Mouse (Mus musculus) lung, postnatal 0 days (tissue): ENCODE results near the gene Aamp. TPM values are rescaled to one million over a fixed set of nuclear protein-coding genes. Genes with fewer than 3 reads are reported as not detected.

Source experiments
- ATAC-seq: fragments of 200-750 bp; cut with Nextera tagmentation; 2 replicates; pipeline ENCODE4 v1.8.0; 2017; ENCODE audit warnings: moderate library complexity
- DNase-seq: peaks from one replicate; pipeline ENCODE4 v3.0.0-alpha.2; 2016; ENCODE audit warnings: low spot score
- H3K27ac ChIP-seq: fragments of 300-500 bp; sonication (generic); 2 replicates; pipeline ENCODE4 v1.5.1; 2014; ENCODE audit warnings: antibody characterized with exemption, mild to moderate bottlenecking, low read length, mixed read lengths
- H3K27me3 ChIP-seq: fragments of 300-500 bp; sonication (generic); replicated peaks from 2 replicates; pipeline ENCODE4 v1.6.1; 2014; ENCODE audit warnings: low read length, mixed read lengths; ENCODE audit not compliant: insufficient read depth
- H3K36me3 ChIP-seq: fragments of 300-500 bp; sonication (generic); 2 replicates; pipeline ENCODE4 v1.6.1; 2014; ENCODE audit warnings: low read length, mixed read lengths; ENCODE audit not compliant: insufficient read depth
- H3K4me1 ChIP-seq: fragments of 300-500 bp; sonication (generic); 2 replicates; pipeline ENCODE4 v1.6.1; 2014; ENCODE audit warnings: antibody characterized with exemption, low read depth, low read length, mixed read lengths; ENCODE audit not compliant: insufficient read depth
- H3K4me2 ChIP-seq: fragments of 300-500 bp; sonication (generic); replicated peaks from 2 replicates; pipeline ENCODE4 v1.6.1; 2014; ENCODE audit warnings: low read depth, mild to moderate bottlenecking, low read length, moderate library complexity, mixed read lengths
- H3K4me3 ChIP-seq: fragments of 300-500 bp; sonication (generic); 2 replicates; pipeline ENCODE4 v1.5.1; 2014; ENCODE audit warnings: low read depth, low read length
- H3K9ac ChIP-seq: fragments of 300-500 bp; sonication (generic); replicated peaks from 2 replicates; pipeline ENCODE4 v1.6.1; 2014; ENCODE audit warnings: low read depth, mild to moderate bottlenecking
- H3K9me3 ChIP-seq: fragments of 300-500 bp; sonication (generic); 2 replicates; pipeline ENCODE4 v1.6.1; 2016; ENCODE audit warnings: low read length, mixed read lengths
- CTCF ChIP-seq: IDR thresholded peaks from 2 replicates; pipeline ENCODE4 v1.5.1; 2016; ENCODE audit warnings: antibody characterized with exemption, mild to moderate bottlenecking
- EP300 ChIP-seq: IDR thresholded peaks from 2 replicates; pipeline ENCODE4 v1.6.1; 2016; ENCODE audit warnings: antibody characterized with exemption, mild to moderate bottlenecking, control low read depth
- WGBS: fragments of 180-500 bp; shearing (Covaris S2); extraction: QIAGEN DNeasy Blood & Tissue Kit; methylation state at CpG from one replicate; pipeline ENCODE4 v1.1.7; 2014; 5-methylcytosine and 5-hydroxymethylcytosine counted together
- polyA plus RNA-seq: library from polyadenylated mRNA; unstranded; fragments of >200 nt; fragmentation: Nextera tagmentation; extraction: Ambion mirVana; gene quantifications from 2 replicates; pipeline ENCODE4 v1.2.1, GENCODE M21; 2015

Aamp gene
- polyA plus RNA-seq, 1 experiment from 2014 or later, result 214 TPM

DNA sequence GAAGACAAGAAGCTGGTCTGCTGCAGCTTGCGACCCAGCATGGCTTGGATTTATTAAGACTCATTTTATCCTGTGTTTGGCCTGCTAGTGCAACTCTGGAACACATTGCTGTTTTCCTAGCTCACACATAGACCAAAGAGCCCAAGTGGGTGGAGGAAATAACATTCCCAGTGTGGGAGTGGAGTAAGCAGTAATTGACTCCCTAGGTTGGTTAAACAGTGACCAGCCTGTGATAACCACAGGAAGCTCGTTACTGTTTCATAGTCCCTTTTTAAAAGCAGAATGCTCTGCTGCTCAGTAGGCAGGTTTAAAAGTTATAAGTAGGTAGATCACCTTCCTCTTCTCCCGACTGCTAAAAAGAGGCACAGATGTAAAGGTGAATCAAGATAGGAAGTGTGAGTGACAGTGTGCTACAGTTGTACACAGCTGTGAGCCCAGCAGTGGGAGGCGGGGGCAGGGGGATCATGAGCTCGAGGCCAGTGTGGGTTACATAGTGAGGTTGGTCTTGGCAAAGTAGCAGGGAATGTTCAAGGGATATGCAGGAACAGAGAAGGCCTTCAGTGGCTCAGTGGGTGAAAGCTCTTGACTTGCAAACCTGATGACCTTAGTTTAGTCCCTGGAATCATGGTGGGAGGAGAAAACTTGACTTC, 35.1 kb downstream of the Aamp start:
- no peaks in the 10 kb centered on the region for H3K27me3 ChIP-seq
- H3K9me3 ChIP-seq, result no peaks in the 10 kb centered on the region
- H3K4me3 ChIP-seq, result no peak overlapping the region
- DNase-seq (peak; percentile 49), ATAC-seq (peak; percentile 82)
- peaks cover 21% of the 10 kb centered on the region; the same call in 1 of the 2 replicates for H3K36me3 ChIP-seq
- no peak overlapping the region for H3K4me2 ChIP-seq
- peak overlapping the region; percentile 81 for H3K27ac ChIP-seq
- H3K4me1 ChIP-seq, result peaks cover 9% of the 10 kb centered on the region; the same call in 1 of the 2 replicates
- TF ChIP-seq CTCF, result no peak
- TF ChIP-seq EP300, result no peak
- H3K9ac ChIP-seq, result no peak overlapping the region
- WGBS, result 60% methylated on average over 5 of the region's 5 CpGs

DNA sequence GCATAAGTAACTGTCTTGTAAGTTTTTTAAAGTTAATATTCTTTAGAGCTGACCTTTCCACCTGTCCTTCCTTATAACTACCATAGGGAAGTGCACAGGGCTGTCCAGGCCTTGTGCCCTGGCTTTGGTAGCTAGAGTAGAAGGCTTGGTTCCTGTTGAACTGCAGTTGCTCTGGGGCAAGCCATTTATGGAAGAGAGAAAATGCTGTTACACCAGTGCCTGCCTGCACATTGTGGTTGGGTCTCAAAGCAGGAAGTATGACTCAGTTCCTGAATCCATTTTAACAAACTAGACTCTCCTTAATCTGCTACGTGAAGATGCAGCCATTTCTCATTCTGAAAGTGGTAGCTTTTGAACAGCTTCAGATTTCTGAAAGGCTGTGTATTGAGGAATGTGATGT, 35.7 kb downstream of the Aamp start:
- H3K9ac ChIP-seq, result no peak overlapping the region
- no peaks in the 10 kb centered on the region for H3K9me3 ChIP-seq
- H3K4me3 ChIP-seq, result no peak overlapping the region
- peak; percentile 89 for ATAC-seq
- H3K27me3 ChIP-seq, result no peaks in the 10 kb centered on the region
- no peak overlapping the region for H3K4me2 ChIP-seq
- H3K4me1 ChIP-seq, result peaks cover 9% of the 10 kb centered on the region; the same call in 1 of the 2 replicates
- H3K27ac ChIP-seq, result peak overlapping the region; percentile 81
- H3K36me3 ChIP-seq, result peaks cover 15% of the 10 kb centered on the region; the same call in 1 of the 2 replicates
- peak; percentile 90 for DNase-seq
- 21% methylated on average over 1 of the region's 1 CpGs for WGBS
- TF ChIP-seq EP300, result 0 out of 2 replicates have a peak, but pooled peaks have one; percentile 38
- no peak for TF ChIP-seq CTCF

DNA sequence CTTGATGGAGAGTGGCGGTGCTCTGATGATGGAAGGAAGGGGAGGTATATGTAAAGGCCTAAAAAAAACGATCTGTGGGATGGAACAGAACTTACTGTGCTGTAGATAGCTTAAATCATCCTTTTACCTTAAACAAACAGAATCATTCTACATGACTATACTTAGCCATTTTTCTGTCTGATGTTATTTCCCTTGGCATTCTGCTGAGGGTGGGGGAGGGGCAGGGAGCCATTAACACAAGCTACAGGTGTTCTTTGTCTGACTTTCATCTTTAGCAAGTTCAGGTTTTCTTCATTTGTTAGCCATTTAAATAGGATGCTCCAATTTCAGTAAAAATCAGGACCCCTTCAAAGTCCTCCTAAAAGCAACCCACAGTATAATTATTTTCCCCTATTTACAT, 39.0 kb downstream of the Aamp start:
- no peaks in the 10 kb centered on the region for H3K27me3 ChIP-seq
- no peak overlapping the region for H3K4me3 ChIP-seq
- H3K9ac ChIP-seq, result no peak overlapping the region
- no peaks in the 10 kb centered on the region for H3K36me3 ChIP-seq
- ATAC-seq (no peak), DNase-seq (no peak)
- H3K27ac ChIP-seq, result no peak overlapping the region
- no peaks in the 10 kb centered on the region for H3K9me3 ChIP-seq
- peaks cover 15% of the 10 kb centered on the region; the same call in 1 of the 2 replicates for H3K4me1 ChIP-seq
- no peak overlapping the region for H3K4me2 ChIP-seq
- WGBS, result 67% methylated on average over 2 of the region's 2 CpGs
- TF ChIP-seq EP300 (no peak), CTCF (no peak)

DNA sequence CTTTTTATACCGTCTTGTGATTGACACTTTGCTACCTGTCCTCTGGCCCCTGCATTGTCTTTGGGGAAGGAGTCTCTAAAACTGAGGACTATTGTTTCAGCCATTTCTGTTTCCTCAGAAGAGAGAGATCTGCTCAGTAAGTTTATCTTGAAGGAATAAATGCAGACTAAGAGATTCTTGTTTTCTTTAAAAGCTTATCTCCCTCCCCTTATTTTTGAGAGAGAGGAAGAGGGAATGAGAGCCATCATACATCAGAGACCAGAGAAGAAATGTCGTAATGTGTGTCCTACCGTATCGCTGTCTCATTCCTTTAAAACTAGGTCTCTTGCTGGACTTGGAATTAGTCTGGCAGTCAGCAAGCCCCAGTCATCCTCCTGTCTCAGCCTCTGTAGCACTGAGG, 43.7 kb downstream of the Aamp start:
- DNase-seq (no peak), ATAC-seq (no peak)
- TF ChIP-seq CTCF (no peak), EP300 (no peak)
- peaks cover 16% of the 10 kb centered on the region; the same call in 1 of the 2 replicates for H3K4me1 ChIP-seq
- H3K9ac ChIP-seq, result no peak overlapping the region
- H3K9me3 ChIP-seq, result no peaks in the 10 kb centered on the region
- H3K27ac ChIP-seq, result peak overlapping the region; percentile 68
- H3K27me3 ChIP-seq, result no peaks in the 10 kb centered on the region
- no peak overlapping the region for H3K4me2 ChIP-seq
- no peaks in the 10 kb centered on the region for H3K36me3 ChIP-seq
- 53% methylated on average over 4 of the region's 4 CpGs for WGBS
- no peak overlapping the region for H3K4me3 ChIP-seq

DNA sequence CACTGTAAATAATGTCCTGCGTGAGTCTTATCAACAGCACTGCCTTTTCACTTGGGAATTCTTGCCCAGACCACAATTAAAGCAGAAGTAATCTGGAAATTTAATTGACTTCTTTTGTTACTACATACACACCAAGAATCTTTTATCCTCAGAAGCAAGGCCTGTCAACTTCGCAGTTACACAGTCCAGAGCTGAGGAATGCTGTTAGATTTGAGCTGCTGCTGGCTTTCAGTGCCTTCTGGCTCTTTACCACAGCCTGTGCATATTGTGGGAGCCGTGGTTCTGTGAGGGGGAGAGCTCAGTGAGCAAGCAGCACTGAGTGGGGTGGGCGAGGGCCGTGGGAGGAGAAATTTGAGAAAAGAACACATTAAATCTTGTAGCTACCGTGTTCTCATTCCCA, 44.2 kb downstream of the Aamp start:
- no peak for TF ChIP-seq CTCF
- no peak for TF ChIP-seq EP300
- ATAC-seq, result no peak
- Histone ChIP-seq H3K9ac (no peak overlapping the region), H3K4me2 (no peak overlapping the region), H3K4me1 (peaks cover 16% of the 10 kb centered on the region; the same call in 1 of the 2 replicates), H3K27ac (peak overlapping the region; percentile 68), H3K36me3 (no peaks in the 10 kb centered on the region), H3K27me3 (no peaks in the 10 kb centered on the region), H3K9me3 (no peaks in the 10 kb centered on the region), H3K4me3 (no peak overlapping the region)
- 46% methylated on average over 6 of the region's 6 CpGs for WGBS
- DNase-seq, result peak; percentile 29

DNA sequence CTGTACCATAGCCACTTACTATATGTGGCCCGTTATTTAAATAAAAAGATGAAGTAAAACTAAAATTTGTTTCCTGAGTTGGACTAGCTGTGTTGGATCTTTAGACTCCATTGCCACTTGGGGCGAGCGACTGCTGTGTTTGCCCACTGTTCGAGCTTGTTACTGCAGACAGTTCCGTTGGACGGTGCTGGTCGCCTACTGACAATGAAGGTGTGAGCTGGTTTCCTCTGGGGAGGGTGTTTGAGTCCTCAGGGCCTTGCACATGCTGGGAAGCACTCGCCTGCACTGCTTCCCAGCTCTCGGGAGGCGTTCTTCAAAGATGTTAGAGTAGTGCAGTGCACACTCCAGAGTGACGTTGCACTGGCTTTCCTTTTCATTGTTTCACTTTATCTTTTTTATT, 44.9 kb downstream of the Aamp start:
- Histone ChIP-seq H3K9ac (no peak overlapping the region), H3K36me3 (no peaks in the 10 kb centered on the region), H3K4me1 (peaks cover 16% of the 10 kb centered on the region; the same call in 1 of the 2 replicates), H3K4me3 (peak overlapping the region; percentile 8; the same call in 1 of the 2 replicates), H3K9me3 (no peaks in the 10 kb centered on the region), H3K4me2 (peak overlapping the region; percentile 80), H3K27me3 (no peaks in the 10 kb centered on the region), H3K27ac (peak overlapping the region; percentile 68)
- 41% methylated on average over 11 of the region's 11 CpGs for WGBS
- DNase-seq (no peak), ATAC-seq (no peak)
- TF ChIP-seq EP300 (no peak), CTCF (no peak)
